Mouse (Mus musculus) urinary bladder, postnatal 10 days (tissue): ENCODE results near the gene Nrp1.

Experiments used
- DNase-seq: peaks from one replicate; pipeline ENCODE4 v3.0.0; 2022; ENCODE audit warnings: low spot score

Nrp1 gene

GRCm38 (mm10) chr8:128358406-128358755, at the start of gene Nrp1:
TSS of gene Nrp1 (plus strand) at chr8:128358604.
- no peak for DNase-seq

- DNase-seq, result no peak
Observed at GRCm38 (mm10) chr8:128320797-128321196, 37.6 kb upstream of the Nrp1 start.

GRCm38 (mm10) chr8:128327281-128327680, 31.1 kb upstream of the Nrp1 start:
- DNase-seq, result no peak

DNA sequence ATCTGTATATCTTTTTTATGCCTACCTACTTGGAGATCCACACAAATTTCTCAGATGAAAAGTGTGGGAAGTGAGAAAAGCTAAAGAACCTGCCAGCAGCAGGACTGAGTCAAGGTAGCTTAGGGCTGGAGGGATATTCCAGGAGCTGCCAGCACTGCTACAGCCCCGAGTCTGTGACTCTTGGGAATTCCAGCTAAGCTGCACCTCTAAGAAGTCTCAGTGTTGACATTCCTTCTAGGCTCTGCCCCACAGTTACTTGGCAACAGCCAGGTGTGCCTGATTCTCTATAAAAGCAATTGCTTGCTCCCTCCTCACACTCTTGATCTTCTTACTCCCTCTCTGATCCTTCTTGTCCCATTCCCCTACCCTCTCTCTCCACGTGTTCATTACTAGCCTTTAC, 30.5 kb upstream of the Nrp1 start:
- DNase-seq, result no peak

GRCm38 (mm10) chr8:128329502-128329901, 28.9 kb upstream of the Nrp1 start:
- no peak for DNase-seq

GRCm38 (mm10) chr8:128335976-128336375, 22.4 kb upstream of the Nrp1 start:
- no peak for DNase-seq

DNA sequence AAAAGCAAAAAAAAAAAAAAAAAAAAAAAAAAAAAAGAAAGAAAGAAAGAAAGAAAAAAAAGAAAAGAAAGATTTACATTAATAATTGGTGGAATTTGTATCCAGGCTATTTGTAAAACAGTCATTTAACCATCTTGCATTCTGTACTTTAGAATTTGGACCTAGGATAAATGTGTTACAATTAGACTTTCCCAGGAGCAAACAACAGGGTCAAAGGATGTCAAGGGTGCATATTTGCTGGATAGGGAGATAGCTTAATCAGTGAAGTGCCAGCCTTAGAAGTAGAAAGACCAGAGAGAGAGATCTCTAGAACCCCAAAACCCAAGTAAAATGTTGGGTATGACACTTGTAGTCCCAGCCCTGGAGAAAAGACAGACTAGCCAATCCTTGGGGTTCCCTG, 19.5 kb upstream of the Nrp1 start:
- no peak for DNase-seq

- DNase-seq, result no peak
Observed at GRCm38 (mm10) chr8:128339521-128339920, 18.9 kb upstream of the Nrp1 start.

DNA sequence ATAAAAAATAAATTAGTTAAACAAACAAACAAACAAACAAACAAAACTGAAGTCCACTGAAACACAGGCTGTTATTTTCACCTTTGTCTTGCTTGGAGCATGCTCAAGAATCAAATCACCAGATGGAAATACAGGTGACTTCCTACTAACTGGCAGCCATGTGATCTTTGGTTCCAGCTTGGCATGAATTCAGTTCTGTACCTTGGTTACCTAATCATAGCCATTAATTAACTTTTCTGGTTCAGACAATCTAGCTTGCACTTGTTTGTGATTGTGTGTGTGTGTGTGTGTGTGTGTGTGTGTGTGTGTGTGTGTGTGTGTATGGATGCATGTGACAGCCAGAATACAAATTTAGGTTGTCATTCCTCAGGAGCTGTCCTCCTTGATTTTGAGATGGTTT, 8.0 kb upstream of the Nrp1 start:
- no peak for DNase-seq

GRCm38 (mm10) chr8:128351211-128351610, 7.2 kb upstream of the Nrp1 start:
- no peak for DNase-seq

GRCm38 (mm10) chr8:128352821-128353220, 5.6 kb upstream of the Nrp1 start:
- no peak for DNase-seq

- DNase-seq, result no peak
Observed at GRCm38 (mm10) chr8:128353999-128354398, 4.4 kb upstream of the Nrp1 start.

- DNase-seq, result no peak
Observed at GRCm38 (mm10) chr8:128355091-128355490, 3.3 kb upstream of the Nrp1 start.

DNA sequence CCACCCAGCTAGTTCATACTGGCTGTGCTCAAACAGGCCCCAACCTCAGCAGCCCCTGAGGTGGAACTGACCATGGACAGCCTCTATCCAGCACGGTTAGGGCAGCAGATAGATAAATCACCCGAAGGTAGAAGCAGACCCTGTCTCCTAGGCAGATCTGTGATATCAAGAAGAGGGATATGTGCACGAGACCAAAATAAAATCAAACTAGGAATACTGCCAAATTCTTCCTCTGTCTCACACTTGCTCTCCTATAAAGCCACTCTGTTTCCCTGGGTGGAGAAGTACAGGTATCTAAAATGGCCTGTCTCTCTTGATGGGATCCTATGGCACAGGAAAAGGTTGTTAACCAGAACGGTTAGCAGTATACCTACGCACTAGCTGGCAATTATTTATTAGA, 2.2 kb upstream of the Nrp1 start:
- DNase-seq, result no peak

DNA sequence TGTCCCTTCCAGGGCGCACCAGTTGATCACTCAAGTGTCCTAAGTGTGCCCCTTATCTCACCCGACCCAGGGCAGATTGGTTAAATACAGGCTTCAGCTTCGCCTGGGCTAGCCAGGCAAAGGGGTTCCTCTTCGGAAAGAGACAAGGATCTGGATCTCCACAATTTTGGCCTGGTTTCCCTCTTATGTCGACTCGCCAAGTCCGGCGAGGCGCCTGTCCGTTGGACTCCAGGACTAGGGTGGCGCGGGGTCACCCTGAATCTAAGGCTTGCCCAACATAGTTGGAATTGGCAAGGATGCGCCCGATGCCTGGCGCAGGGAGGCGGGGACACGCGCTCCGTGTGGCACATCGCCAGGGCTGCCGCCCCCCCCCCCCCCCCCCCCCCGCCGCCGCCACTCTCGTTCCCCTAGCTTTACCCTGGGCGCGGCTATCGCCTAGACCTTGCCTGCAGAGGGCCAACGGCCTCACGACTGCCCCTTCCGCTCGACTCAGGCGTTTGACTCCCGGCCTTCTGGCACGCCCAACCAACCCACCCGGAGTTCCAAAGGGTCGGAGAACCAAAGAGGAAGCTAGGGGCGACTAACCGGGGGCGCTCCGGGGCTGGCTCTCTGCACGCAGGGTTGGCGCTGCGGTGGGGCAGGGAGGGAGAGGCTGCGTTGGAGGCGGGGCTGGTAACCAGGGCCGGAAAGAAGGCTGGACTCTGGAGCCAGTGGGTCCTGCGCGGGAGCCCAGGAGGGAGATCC, 1.4 kb upstream of the Nrp1 start:
- peak; percentile 30 for DNase-seq

- DNase-seq, result no peak
Observed at GRCm38 (mm10) chr8:128357540-128358405, 631 bp upstream of the Nrp1 start.

- DNase-seq, result peak; percentile 15
Observed at GRCm38 (mm10) chr8:128358756-128359520, 534 bp downstream of the Nrp1 start.

DNA sequence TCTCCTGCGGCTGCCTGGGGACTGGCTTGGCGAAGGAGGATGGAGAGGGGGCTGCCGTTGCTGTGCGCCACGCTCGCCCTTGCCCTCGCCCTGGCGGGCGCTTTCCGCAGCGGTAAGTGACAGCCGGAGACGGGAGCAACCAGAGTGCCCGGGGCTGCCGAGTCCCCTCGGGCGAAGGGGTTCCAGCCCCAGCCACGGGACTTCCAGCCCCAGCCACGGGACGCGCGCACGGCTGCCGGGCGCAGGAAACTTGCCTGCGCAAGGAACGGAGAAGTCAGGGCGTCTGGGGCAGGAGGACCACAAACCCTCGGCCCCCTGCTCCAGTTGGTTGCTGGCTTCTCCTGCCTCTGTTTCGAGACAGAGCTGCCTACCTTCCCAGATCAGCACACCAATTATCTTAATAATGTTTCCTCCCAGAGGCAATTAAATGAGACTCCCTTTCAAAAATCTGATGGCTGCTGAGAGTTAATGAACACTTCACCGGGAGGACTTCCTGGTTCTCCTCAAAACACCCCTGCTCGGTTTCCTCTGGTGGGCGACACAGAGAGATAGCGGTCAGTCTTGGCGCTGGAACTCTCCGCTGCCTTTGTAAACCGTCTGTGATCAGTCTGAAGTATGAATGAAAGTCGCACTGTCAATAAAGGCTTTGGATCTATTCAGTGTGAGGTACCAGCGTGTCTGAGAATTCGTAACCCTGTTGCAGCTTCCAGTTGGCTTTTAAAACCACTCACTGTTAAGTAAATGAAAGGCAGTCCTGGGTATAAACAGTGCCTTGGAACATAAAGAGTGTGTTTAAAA, 1.3 kb downstream of the Nrp1 start:
- DNase-seq, result no peak

- no peak for DNase-seq
Observed at GRCm38 (mm10) chr8:128361343-128361870, 3.0 kb downstream of the Nrp1 start.

GRCm38 (mm10) chr8:128362940-128363595, 4.7 kb downstream of the Nrp1 start:
- DNase-seq, result peak; percentile 30

DNA sequence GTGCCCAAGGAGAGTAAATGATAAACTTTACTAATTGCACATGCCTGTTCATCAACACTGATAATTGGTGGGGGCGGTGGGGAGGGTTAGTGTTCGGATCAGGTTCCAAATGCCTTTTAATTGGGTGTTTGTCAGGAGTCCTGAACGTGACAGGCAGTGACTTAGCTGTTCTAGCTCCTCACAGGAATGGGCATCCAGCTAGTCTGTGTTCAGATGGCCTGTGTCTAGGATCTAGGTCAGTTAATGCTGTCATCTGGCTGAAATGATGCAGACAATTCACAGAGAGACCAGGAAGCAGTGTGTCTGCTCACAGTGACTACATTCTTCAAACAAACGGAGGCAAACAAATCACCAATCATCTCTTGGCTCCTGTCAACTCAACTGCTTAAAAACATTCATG, 12.1 kb downstream of the Nrp1 start:
- DNase-seq, result no peak
